Mouse (Mus musculus): Measurements from ENCODE around the gene Polr3k. TPM values are rescaled to one million over a fixed set of nuclear protein-coding genes. Genes with fewer than 3 reads are reported as not detected.

Gene Polr3k
- polyA plus RNA-seq, 1 experiment from 2014 or later, result 77.9 TPM

- H3K4me2 ChIP-seq, result peak overlapping the region; percentile 92
- peaks cover 3% of the 10 kb centered on the region; the same call in 1 of the 2 replicates for H3K4me1 ChIP-seq (ENCODE audit: insufficient read depth)
- H3K36me3 ChIP-seq (ENCODE audit: insufficient read depth), result peaks cover 24% of the 10 kb centered on the region
- no peaks in the 10 kb centered on the region for H3K27me3 ChIP-seq (ENCODE audit: insufficient read depth, low read length)
- H3K9me3 ChIP-seq (ENCODE audit: low read depth, low read length), result no peaks in the 10 kb centered on the region
- peak overlapping the region; percentile 77 for H3K27ac ChIP-seq (ENCODE audit: low read depth)
- WGBS, result 1% methylated on average over 22 of the region's 22 CpGs
- H3K9ac ChIP-seq, result peak overlapping the region; percentile 76
- DNase-seq (no peak), ATAC-seq (ENCODE audit: insufficient read depth) (peak; percentile 55)
- TF ChIP-seq CTCF (IDR thresholded peaks at IDR 0.05; ENCODE audit: low read depth), result no peak
- H3K4me3 ChIP-seq (ENCODE audit: low read depth, low read length), result peak overlapping the region; percentile 77
Observed at GRCm38 (mm10) chr2:181864536-181864860, 361 bp downstream of the Polr3k start.

DNA sequence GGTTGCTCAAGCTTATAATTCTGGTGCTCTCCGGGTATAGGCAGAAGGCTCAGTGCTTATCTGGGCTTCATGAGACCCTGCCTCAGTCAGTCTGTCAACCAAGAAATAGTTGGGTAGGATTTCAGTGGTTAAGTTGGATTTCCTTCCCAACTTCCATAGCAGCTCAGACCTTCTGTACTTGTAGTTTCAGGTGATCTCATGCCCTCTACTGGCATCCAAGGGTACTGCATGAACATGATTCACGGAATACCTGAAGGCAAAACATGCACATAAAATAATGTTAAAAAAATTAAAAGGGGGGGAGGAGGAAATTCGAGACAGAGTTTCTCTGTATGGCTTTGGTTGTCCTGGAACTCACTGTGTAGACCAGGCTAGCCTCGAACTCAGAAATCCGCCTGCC, 2.8 kb downstream of the Polr3k start:
- Histone ChIP-seq H3K27me3 (ENCODE audit: insufficient read depth, low read length) (no peaks in the 10 kb centered on the region), H3K36me3 (ENCODE audit: insufficient read depth) (peaks cover 42% of the 10 kb centered on the region), H3K9me3 (ENCODE audit: low read depth, low read length) (no peaks in the 10 kb centered on the region), H3K4me3 (ENCODE audit: low read depth, low read length) (no peak overlapping the region), H3K9ac (no peak overlapping the region), H3K27ac (ENCODE audit: low read depth) (no peak overlapping the region), H3K4me2 (no peak overlapping the region), H3K4me1 (ENCODE audit: insufficient read depth) (peaks cover 3% of the 10 kb centered on the region; the same call in 1 of the 2 replicates)
- peak; percentile 86 for TF ChIP-seq CTCF (IDR thresholded peaks at IDR 0.05; ENCODE audit: low read depth)
- ATAC-seq (ENCODE audit: insufficient read depth) (no peak), DNase-seq (peak; percentile 85)
- WGBS, result 51% methylated on average over 5 of the region's 5 CpGs

DNA sequence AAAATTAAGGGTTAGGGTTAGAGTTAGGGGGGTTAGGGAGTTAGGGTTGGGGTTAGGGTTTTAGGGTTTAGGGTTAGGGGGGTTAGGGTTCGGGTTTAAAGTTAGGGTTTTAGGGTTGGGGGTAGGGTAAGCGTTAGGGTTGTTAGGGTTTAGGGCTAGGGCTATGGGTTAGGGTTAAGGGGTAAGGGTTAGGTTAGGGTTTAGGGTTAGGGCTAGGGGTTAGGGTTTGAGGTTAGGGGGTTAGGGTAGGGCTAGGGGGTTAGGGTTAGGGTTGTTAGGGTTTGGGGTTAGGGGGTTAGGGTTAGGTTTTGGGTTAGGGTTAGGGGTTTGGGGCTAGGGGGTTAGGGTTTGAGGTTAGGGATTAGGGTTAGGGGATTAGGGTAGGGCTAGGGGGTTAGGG, 6.9 kb downstream of the Polr3k start:
- Histone ChIP-seq H3K27ac (ENCODE audit: low read depth) (no peak overlapping the region), H3K4me3 (ENCODE audit: low read depth, low read length) (no peak overlapping the region), H3K27me3 (ENCODE audit: insufficient read depth, low read length) (no peaks in the 10 kb centered on the region), H3K9ac (no peak overlapping the region), H3K36me3 (ENCODE audit: insufficient read depth) (peaks cover 47% of the 10 kb centered on the region), H3K4me2 (no peak overlapping the region), H3K9me3 (ENCODE audit: low read depth, low read length) (no peaks in the 10 kb centered on the region), H3K4me1 (ENCODE audit: insufficient read depth) (no peaks in the 10 kb centered on the region)
- TF ChIP-seq CTCF (IDR thresholded peaks at IDR 0.05; ENCODE audit: low read depth), result no peak
- ATAC-seq (ENCODE audit: insufficient read depth) (no peak), DNase-seq (no peak)
- 93% methylated on average over 2 of the region's 2 CpGs for WGBS

DNA sequence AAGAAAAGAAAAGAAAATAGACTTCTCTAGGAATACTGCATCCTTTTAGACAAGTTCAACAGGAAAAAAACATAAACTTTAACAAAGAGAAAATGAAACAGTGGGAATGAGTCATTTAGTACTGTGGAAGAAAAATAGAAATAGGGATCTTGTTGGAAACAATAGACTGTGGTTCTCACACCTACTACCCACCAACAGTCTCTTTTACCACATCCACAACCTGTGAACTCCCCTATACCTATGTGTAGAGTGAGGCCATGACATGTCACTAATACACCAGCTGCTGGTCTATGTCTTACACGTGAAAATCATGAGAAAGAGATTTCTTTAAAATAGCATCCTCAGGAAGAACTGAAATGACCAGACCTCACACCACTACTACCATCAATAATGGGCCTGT, 14.8 kb downstream of the Polr3k start:
- 76% methylated on average over 1 of the region's 1 CpGs for WGBS
- no peak for TF ChIP-seq CTCF (IDR thresholded peaks at IDR 0.05; ENCODE audit: low read depth)
- DNase-seq (no peak), ATAC-seq (ENCODE audit: insufficient read depth) (no peak)
- Histone ChIP-seq H3K27ac (ENCODE audit: low read depth) (no peak overlapping the region), H3K9me3 (ENCODE audit: low read depth, low read length) (no peaks in the 10 kb centered on the region), H3K9ac (no peak overlapping the region), H3K4me3 (ENCODE audit: low read depth, low read length) (no peak overlapping the region), H3K4me1 (ENCODE audit: insufficient read depth) (no peaks in the 10 kb centered on the region), H3K4me2 (no peak overlapping the region), H3K27me3 (ENCODE audit: insufficient read depth, low read length) (no peaks in the 10 kb centered on the region), H3K36me3 (ENCODE audit: insufficient read depth) (0 out of 2 replicates have a peak, but pooled peaks cover 6% of the 10 kb centered on the region)

- Histone ChIP-seq H3K36me3 (ENCODE audit: insufficient read depth) (no peaks in the 10 kb centered on the region), H3K4me1 (ENCODE audit: insufficient read depth) (no peaks in the 10 kb centered on the region), H3K4me3 (ENCODE audit: low read depth, low read length) (no peak overlapping the region), H3K9me3 (ENCODE audit: low read depth, low read length) (no peaks in the 10 kb centered on the region), H3K27ac (ENCODE audit: low read depth) (no peak overlapping the region), H3K4me2 (no peak overlapping the region), H3K27me3 (ENCODE audit: insufficient read depth, low read length) (no peaks in the 10 kb centered on the region), H3K9ac (no peak overlapping the region)
- DNase-seq (no peak), ATAC-seq (ENCODE audit: insufficient read depth) (no peak)
- no peak for TF ChIP-seq CTCF (IDR thresholded peaks at IDR 0.05; ENCODE audit: low read depth)
- 70% methylated on average over 3 of the region's 3 CpGs for WGBS
Observed at GRCm38 (mm10) chr2:181883022-181883749, 19.0 kb downstream of the Polr3k start.

DNA sequence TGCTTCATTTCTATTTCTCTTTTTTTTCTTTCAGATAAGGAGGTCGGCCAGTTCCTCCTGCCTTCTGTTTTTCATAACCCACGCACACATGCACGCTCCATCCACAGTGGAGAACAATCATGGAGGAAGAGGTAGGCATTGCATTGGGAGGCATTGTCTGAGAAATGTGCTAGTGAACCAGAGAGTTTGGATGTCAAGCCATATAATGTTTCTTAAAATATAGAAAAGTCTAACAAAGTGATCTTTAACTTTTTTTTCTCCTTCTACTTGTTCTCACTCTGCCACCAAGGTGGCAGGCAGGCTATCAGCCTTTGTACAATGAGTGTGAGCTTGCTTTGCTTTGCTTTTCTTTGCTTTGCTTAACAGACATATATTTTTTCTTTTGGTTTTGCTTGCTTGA, 53.7 kb downstream of the Polr3k start:
- H3K36me3 ChIP-seq (ENCODE audit: insufficient read depth), result no peaks in the 10 kb centered on the region
- no peaks in the 10 kb centered on the region for H3K9me3 ChIP-seq (ENCODE audit: low read depth, low read length)
- no peak overlapping the region for H3K4me2 ChIP-seq
- no peaks in the 10 kb centered on the region for H3K27me3 ChIP-seq (ENCODE audit: insufficient read depth, low read length)
- DNase-seq (peak; percentile 46), ATAC-seq (ENCODE audit: insufficient read depth) (no peak)
- H3K27ac ChIP-seq (ENCODE audit: low read depth), result no peak overlapping the region
- 51% methylated on average over 3 of the region's 3 CpGs for WGBS
- H3K4me3 ChIP-seq (ENCODE audit: low read depth, low read length), result no peak overlapping the region
- TF ChIP-seq CTCF (IDR thresholded peaks at IDR 0.05; ENCODE audit: low read depth), result no peak
- H3K4me1 ChIP-seq (ENCODE audit: insufficient read depth), result no peaks in the 10 kb centered on the region
- no peak overlapping the region for H3K9ac ChIP-seq

GRCm38 (mm10) chr2:181918501-181918900, 54.4 kb downstream of the Polr3k start:
- Histone ChIP-seq H3K27me3 (ENCODE audit: insufficient read depth, low read length) (no peaks in the 10 kb centered on the region), H3K4me2 (no peak overlapping the region), H3K27ac (ENCODE audit: low read depth) (no peak overlapping the region), H3K9ac (no peak overlapping the region), H3K4me3 (ENCODE audit: low read depth, low read length) (no peak overlapping the region), H3K4me1 (ENCODE audit: insufficient read depth) (no peaks in the 10 kb centered on the region), H3K36me3 (ENCODE audit: insufficient read depth) (no peaks in the 10 kb centered on the region), H3K9me3 (ENCODE audit: low read depth, low read length) (no peaks in the 10 kb centered on the region)
- DNase-seq (peak; percentile 46), ATAC-seq (ENCODE audit: insufficient read depth) (peak; percentile 92)
- WGBS, result 48% methylated on average over 3 of the region's 3 CpGs
- TF ChIP-seq CTCF (IDR thresholded peaks at IDR 0.05; ENCODE audit: low read depth), result no peak

Other genes with a start within 250 kb of the Polr3k start
- gene Gm29797, start 207.3 kb upstream of the Polr3k start, polyA plus RNA-seq (2014; fragmentation: Nextera tagmentation; extraction: Ambion mirVana), result not detected in 2 replicates
- gene Sox18, start 192.7 kb upstream of the Polr3k start, polyA plus RNA-seq (2014; fragmentation: Nextera tagmentation; extraction: Ambion mirVana), result 55.4 and 64.7 TPM in 2 replicates
- gene Tcea2, start 184.0 kb upstream of the Polr3k start, polyA plus RNA-seq (2014; fragmentation: Nextera tagmentation; extraction: Ambion mirVana), result 22.5 and 25.7 TPM in 2 replicates
- 91.3 and 93.8 TPM in 2 replicates for gene Rgs19, start 170.4 kb upstream of the Polr3k start, polyA plus RNA-seq (2014; fragmentation: Nextera tagmentation; extraction: Ambion mirVana)
- gene Lkaaear1, start 165.9 kb upstream of the Polr3k start, polyA plus RNA-seq (2014; fragmentation: Nextera tagmentation; extraction: Ambion mirVana), result not detected in 2 replicates
- 0.89 and 1.8 TPM in 2 replicates for gene Oprl1, start 149.3 kb upstream of the Polr3k start, polyA plus RNA-seq (2014; fragmentation: Nextera tagmentation; extraction: Ambion mirVana)
- 0.05 and 0.25 TPM in 2 replicates for gene Myt1, start 101.0 kb upstream of the Polr3k start, polyA plus RNA-seq (2014; fragmentation: Nextera tagmentation; extraction: Ambion mirVana)
- gene Pcmtd2, start 26.5 kb upstream of the Polr3k start, polyA plus RNA-seq (2014; fragmentation: Nextera tagmentation; extraction: Ambion mirVana), result 26.5 and 29.0 TPM in 2 replicates
- gene Gm14496, start 126.8 kb downstream of the Polr3k start, polyA plus RNA-seq (2014; fragmentation: Nextera tagmentation; extraction: Ambion mirVana), result not detected in 2 replicates